Mouse (Mus musculus) liver, embryonic 16.5 days (tissue): ENCODE results near the gene Hk1. TPM values are rescaled to one million over a fixed set of nuclear protein-coding genes. Genes with fewer than 3 reads are reported as not detected.
A peak's percentile ranks its signal among the peaks of the same experiment; 100 is the strongest.

Source experiments
- ATAC-seq: fragments of 200-750 bp; cut with Nextera tagmentation; 2 replicates; pipeline ENCODE4 v1.8.0; 2017; ENCODE audit warnings: low read depth, mild to moderate bottlenecking, moderate number of reproducible peaks, moderate library complexity
- H3K27ac ChIP-seq: fragments of 300-500 bp; sonication (generic); 2 replicates; pipeline ENCODE4 v1.5.1; 2014; ENCODE audit warnings: mild to moderate bottlenecking, low read length
- H3K27me3 ChIP-seq: fragments of 300-500 bp; sonication (generic); 2 replicates; pipeline ENCODE4 v1.6.1; 2014; ENCODE audit warnings: low read depth, low read length, mixed read lengths; ENCODE audit not compliant: control insufficient read depth, insufficient read depth
- H3K36me3 ChIP-seq: fragments of 300-500 bp; sonication (generic); 2 replicates; pipeline ENCODE4 v1.6.1; 2014; ENCODE audit warnings: mild to moderate bottlenecking; ENCODE audit not compliant: control insufficient read depth, insufficient read depth
- H3K4me1 ChIP-seq: fragments of 300-500 bp; sonication (generic); 2 replicates; pipeline ENCODE4 v1.6.1; 2014; ENCODE audit warnings: low read depth, low read length, mixed read lengths; ENCODE audit not compliant: control insufficient read depth
- H3K4me2 ChIP-seq: fragments of 300-500 bp; sonication (generic); 2 replicates; pipeline ENCODE4 v1.6.1; 2014; ENCODE audit warnings: low read depth, low read length, mixed read lengths
- H3K4me3 ChIP-seq: fragments of 300-500 bp; sonication (generic); 2 replicates; pipeline ENCODE4 v1.5.1; 2014; ENCODE audit warnings: low read depth, mild to moderate bottlenecking, low read length
- H3K9ac ChIP-seq: fragments of 300-500 bp; sonication (generic); 2 replicates; pipeline ENCODE4 v1.6.1; 2014; ENCODE audit warnings: low read depth, low read length
- H3K9me3 ChIP-seq: fragments of 300-500 bp; sonication (generic); replicated peaks from 2 replicates; pipeline ENCODE4 v1.6.1; 2016; ENCODE audit warnings: low read length; ENCODE audit not compliant: control insufficient read depth
- WGBS: fragments of 180-500 bp; shearing (Covaris S2); extraction: QIAGEN DNeasy Blood & Tissue Kit; methylation state at CpG from one replicate; pipeline ENCODE4 v1.1.7; 2014; ENCODE audit not compliant: insufficient replicate concordance; 5-methylcytosine and 5-hydroxymethylcytosine counted together
- polyA plus RNA-seq: library from polyadenylated mRNA; unstranded; fragments of >200 nt; fragmentation: Nextera tagmentation; extraction: Ambion mirVana; gene quantifications from 2 replicates; pipeline ENCODE4 v1.2.1, GENCODE M21; 2015

Gene Hk1
- polyA plus RNA-seq, 1 experiment from 2014 or later = 98.9 TPM

GRCm38 (mm10) chr10:62412906-62413605 lies 33.3 kb upstream of the Hk1 start:
- Histone ChIP-seq H3K9ac (no peak overlapping the region), H3K27me3 (no peaks in the 10 kb centered on the region), H3K4me1 (peaks cover 9% of the 10 kb centered on the region; the same call in 1 of the 2 replicates), H3K9me3 (no peaks in the 10 kb centered on the region), H3K27ac (no peak overlapping the region), H3K4me2 (no peak overlapping the region), H3K4me3 (no peak overlapping the region), H3K36me3 (no peaks in the 10 kb centered on the region)
- peak; percentile 42 for ATAC-seq
- WGBS = 16% methylated on average over 8 of the region's 8 CpGs

GRCm38 (mm10) chr10:62411431-62412410 lies 32.0 kb upstream of the Hk1 start:
- no peak for ATAC-seq
- Histone ChIP-seq H3K4me2 (no peak overlapping the region), H3K9me3 (no peaks in the 10 kb centered on the region), H3K27me3 (no peaks in the 10 kb centered on the region), H3K9ac (no peak overlapping the region), H3K36me3 (no peaks in the 10 kb centered on the region), H3K4me3 (no peak overlapping the region), H3K27ac (no peak overlapping the region), H3K4me1 (peaks cover 9% of the 10 kb centered on the region; the same call in 1 of the 2 replicates)
- 57% methylated on average over 19 of the region's 19 CpGs for WGBS

GRCm38 (mm10) chr10:62410943-62411342 lies 31.2 kb upstream of the Hk1 start:
- Histone ChIP-seq H3K9me3 (no peaks in the 10 kb centered on the region), H3K27ac (no peak overlapping the region), H3K4me3 (no peak overlapping the region), H3K36me3 (no peaks in the 10 kb centered on the region), H3K4me1 (peaks cover 9% of the 10 kb centered on the region; the same call in 1 of the 2 replicates), H3K4me2 (no peak overlapping the region), H3K9ac (no peak overlapping the region), H3K27me3 (no peaks in the 10 kb centered on the region)
- 7% methylated on average over 5 of the region's 5 CpGs for WGBS
- ATAC-seq = no peak; the same call in 1 of the 2 replicates

DNA sequence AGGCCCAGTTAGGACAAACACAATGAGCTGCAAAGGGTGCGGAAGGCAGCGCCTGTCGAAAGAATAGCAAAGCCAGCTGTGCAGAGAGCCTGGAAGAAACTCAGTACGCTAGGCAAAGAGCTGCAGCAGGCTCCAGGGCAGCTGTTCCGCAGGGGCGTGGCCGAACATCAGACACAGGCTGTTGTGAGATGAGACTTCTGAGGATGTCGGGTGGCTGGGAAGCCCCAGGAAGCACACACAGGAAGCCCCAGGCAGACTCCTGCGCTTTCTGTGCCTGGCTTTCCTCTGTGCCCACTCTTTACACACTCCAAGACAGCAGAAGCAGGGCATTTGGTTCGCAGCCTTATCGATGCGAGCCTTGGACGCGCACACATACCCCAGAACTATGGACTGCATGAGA lies 25.2 kb upstream of the Hk1 start:
- no peak overlapping the region for H3K27ac ChIP-seq
- H3K4me2 ChIP-seq = no peak overlapping the region
- H3K9me3 ChIP-seq = no peaks in the 10 kb centered on the region
- ATAC-seq = no peak
- no peak overlapping the region for H3K9ac ChIP-seq
- no peaks in the 10 kb centered on the region for H3K27me3 ChIP-seq
- no peak overlapping the region for H3K4me3 ChIP-seq
- H3K36me3 ChIP-seq = no peaks in the 10 kb centered on the region
- no peaks in the 10 kb centered on the region for H3K4me1 ChIP-seq
- WGBS = 52% methylated on average over 14 of the region's 14 CpGs

GRCm38 (mm10) chr10:62401641-62402111 lies 22.0 kb upstream of the Hk1 start:
- no peak overlapping the region for H3K4me3 ChIP-seq
- H3K4me1 ChIP-seq = no peaks in the 10 kb centered on the region
- H3K27me3 ChIP-seq = no peaks in the 10 kb centered on the region
- 76% methylated on average over 19 of the region's 19 CpGs for WGBS
- no peak overlapping the region for H3K27ac ChIP-seq
- no peak overlapping the region for H3K9ac ChIP-seq
- ATAC-seq = no peak
- no peaks in the 10 kb centered on the region for H3K9me3 ChIP-seq
- H3K36me3 ChIP-seq = no peaks in the 10 kb centered on the region
- no peak overlapping the region for H3K4me2 ChIP-seq

- Histone ChIP-seq H3K36me3 (no peaks in the 10 kb centered on the region), H3K27me3 (no peaks in the 10 kb centered on the region), H3K9me3 (no peaks in the 10 kb centered on the region), H3K4me2 (no peak overlapping the region), H3K27ac (no peak overlapping the region), H3K4me3 (no peak overlapping the region), H3K9ac (no peak overlapping the region), H3K4me1 (no peaks in the 10 kb centered on the region)
- 53% methylated on average over 3 of the region's 3 CpGs for WGBS
- no peak for ATAC-seq
These were observed 3.3 kb upstream of the Hk1 start for GRCm38 (mm10) chr10:62383011-62383410.

DNA sequence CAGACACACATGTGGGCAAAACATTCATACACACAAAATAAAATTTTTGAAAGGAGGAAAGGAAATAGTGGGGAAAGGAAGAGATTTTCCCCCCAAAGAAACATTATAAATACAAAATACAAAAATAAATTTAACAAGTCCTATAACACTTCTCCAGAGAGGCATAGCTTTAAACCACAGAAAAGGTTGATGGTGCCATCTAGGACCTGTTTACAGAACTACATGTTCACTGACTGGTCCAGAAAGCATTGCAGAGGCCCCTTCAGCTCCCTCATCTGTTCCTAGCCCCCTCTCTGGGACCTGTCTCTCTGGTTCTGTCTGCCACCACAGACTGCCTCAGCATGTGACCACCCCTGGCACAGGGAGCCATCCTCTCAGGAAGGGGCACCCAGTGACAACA lies 1.2 kb upstream of the Hk1 start:
- no peaks in the 10 kb centered on the region for H3K4me1 ChIP-seq
- no peak for ATAC-seq
- H3K27ac ChIP-seq = no peak overlapping the region
- no peak overlapping the region for H3K9ac ChIP-seq
- no peaks in the 10 kb centered on the region for H3K9me3 ChIP-seq
- H3K4me2 ChIP-seq = no peak overlapping the region
- no peak overlapping the region for H3K4me3 ChIP-seq
- H3K27me3 ChIP-seq = no peaks in the 10 kb centered on the region
- no peaks in the 10 kb centered on the region for H3K36me3 ChIP-seq

DNA sequence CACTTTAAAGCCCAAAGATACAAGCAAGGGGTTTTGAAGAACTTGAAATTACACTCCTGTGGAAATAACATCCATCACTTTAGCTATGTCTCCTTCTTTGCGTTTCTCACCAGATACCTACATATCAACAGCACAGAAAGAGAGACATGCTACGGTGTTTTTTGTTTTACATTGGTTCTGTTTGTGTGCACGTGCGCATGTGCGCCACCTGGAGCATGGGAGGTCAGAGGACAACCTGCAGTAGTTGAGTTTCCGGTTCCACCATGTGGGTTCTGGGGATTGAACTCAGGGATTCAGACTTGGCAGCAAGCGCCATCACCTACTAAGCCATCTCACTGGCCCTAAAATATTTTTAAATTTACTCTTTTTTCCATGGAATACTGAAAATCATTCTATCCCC lies 20.9 kb downstream of the Hk1 start:
- 73% methylated on average over 7 of the region's 7 CpGs for WGBS
- no peaks in the 10 kb centered on the region for H3K9me3 ChIP-seq
- H3K27ac ChIP-seq = no peak overlapping the region
- H3K9ac ChIP-seq = no peak overlapping the region
- no peaks in the 10 kb centered on the region for H3K4me1 ChIP-seq
- ATAC-seq = no peak
- H3K4me3 ChIP-seq = no peak overlapping the region
- H3K36me3 ChIP-seq = no peaks in the 10 kb centered on the region
- H3K27me3 ChIP-seq = no peaks in the 10 kb centered on the region
- no peak overlapping the region for H3K4me2 ChIP-seq
